Mouse (Mus musculus): ENCODE results near the gene Prkn. TPM values are rescaled to one million over a fixed set of nuclear protein-coding genes. Genes with fewer than 3 reads are reported as not detected.

The Prkn gene
- total and polyA plus RNA-seq, 3 experiments: 0.86 to 5.7 (median 2.3) TPM

DNA sequence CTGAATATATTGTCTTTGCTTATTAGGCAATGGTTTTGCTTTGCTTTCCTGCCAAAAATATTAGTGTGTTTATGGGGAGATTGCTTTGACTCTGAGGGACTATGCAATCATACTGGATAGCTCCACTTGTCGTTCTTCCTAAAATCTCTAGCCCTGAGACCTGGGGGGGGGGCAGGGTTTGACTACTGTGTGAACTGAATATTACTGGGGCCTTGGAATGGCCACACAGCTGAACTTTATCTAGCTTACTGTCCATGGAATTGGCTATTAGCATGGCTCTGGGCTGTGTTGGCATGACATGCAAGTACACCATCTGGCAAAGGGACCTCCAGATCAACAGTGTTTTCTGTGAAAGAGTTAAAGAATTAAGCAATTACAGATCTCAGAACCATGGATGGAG lies 395.1 kb downstream of the Prkn start:
- no peak for ATAC-seq (ENCODE audit: extremely low read depth, insufficient number of reproducible peaks, low FRiP score, poor library complexity, severe bottlenecking)

DNA sequence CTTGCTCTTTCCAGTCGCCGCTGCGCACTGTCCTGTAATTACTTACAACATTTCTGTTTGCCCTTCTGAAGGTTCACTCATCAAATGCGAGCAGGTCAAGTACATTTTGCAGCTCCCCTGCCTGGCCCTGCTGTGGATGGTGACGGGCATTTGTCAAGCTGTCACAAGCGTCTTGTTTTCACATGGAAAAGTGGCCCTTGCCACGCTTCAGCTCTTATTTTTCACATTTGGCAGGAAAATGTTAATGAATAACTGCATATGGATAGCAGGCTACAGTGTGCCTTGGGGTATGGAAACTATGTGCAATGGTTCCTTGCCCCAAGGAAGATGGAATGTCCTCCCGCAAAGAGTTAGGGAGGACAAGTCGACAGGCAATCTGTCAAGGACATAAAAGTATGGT lies 404.9 kb downstream of the Prkn start:
- no peak for DNase-seq (ENCODE audit: low spot score)
- Histone ChIP-seq H3K27me3 (ENCODE audit: insufficient read depth, low read length) (no peaks in the 10 kb centered on the region; the same call in 1 of the 2 replicates), H3K4me1 (ENCODE audit: insufficient read depth, low read depth, low read length) (no peaks in the 10 kb centered on the region), H3K9me3 (replicated peaks) (no peaks in the 10 kb centered on the region), H3K36me3 (replicated peaks) (no peaks in the 10 kb centered on the region), H3K4me3 (ENCODE audit: low read depth, low read length) (no peak overlapping the region)
- TF ChIP-seq POLR2AphosphoS5 (IDR thresholded peaks at IDR 0.05; ENCODE audit: insufficient replicate concordance, low read depth, low read length): no peak
- no peak for TF ChIP-seq TAL1 (conservative IDR thresholded peaks at IDR 0.05; ENCODE audit: low read depth, low read length)
- no peak for TF ChIP-seq CTCF (IDR thresholded peaks at IDR 0.05; ENCODE audit: low read depth, low read length)
- TF ChIP-seq GATA2 (IDR thresholded peaks at IDR 0.05; ENCODE audit: borderline replicate concordance, low read depth, low read length): no peak
- no peak for TF ChIP-seq GATA1 (IDR thresholded peaks at IDR 0.05; ENCODE audit: borderline replicate concordance, low read length)
- no peak for ATAC-seq (ENCODE audit: extremely low read depth, insufficient number of reproducible peaks, low FRiP score, poor library complexity, severe bottlenecking)

More for the DNA sequence above, 395.1 kb downstream of the Prkn start:
- Histone ChIP-seq H3K4me1 (ENCODE audit: insufficient read depth, low read depth, low read length) (no peaks in the 10 kb centered on the region), H3K27me3 (ENCODE audit: insufficient read depth, low read length) (peaks cover 3% of the 10 kb centered on the region; the same call in 1 of the 2 replicates), H3K9me3 (replicated peaks) (no peaks in the 10 kb centered on the region), H3K36me3 (replicated peaks) (no peaks in the 10 kb centered on the region), H3K4me3 (ENCODE audit: low read depth, low read length) (no peak overlapping the region)
- no peak for DNase-seq (ENCODE audit: low spot score)
- TF ChIP-seq POLR2AphosphoS5 (IDR thresholded peaks at IDR 0.05; ENCODE audit: insufficient replicate concordance, low read depth, low read length) (no peak), TAL1 (conservative IDR thresholded peaks at IDR 0.05; ENCODE audit: low read depth, low read length) (no peak), CTCF (IDR thresholded peaks at IDR 0.05; ENCODE audit: low read depth, low read length) (no peak), GATA1 (IDR thresholded peaks at IDR 0.05; ENCODE audit: borderline replicate concordance, low read length) (no peak), GATA2 (IDR thresholded peaks at IDR 0.05; ENCODE audit: borderline replicate concordance, low read depth, low read length) (no peak)

DNA sequence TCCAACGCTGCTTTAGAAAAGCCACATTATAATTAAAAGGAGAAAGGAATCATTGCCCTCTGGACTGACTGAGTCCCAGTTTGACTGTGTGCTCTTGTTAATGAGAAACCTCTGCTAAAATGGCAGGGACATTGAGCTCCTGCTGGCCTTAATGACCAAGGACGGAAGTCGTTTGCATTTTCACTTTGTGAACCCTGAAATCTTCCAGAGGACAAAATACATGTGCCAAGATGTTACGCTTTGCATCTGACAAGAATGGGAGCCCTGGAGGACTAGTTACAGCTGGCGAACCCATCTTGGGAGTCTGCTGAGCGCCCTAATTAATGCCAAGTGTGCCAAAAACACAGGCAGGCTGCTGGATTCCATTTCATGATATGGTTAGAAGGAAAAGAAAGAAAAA lies 409.0 kb downstream of the Prkn start:
- Histone ChIP-seq H3K36me3 (replicated peaks) (no peaks in the 10 kb centered on the region), H3K4me1 (ENCODE audit: insufficient read depth, low read depth, low read length) (no peaks in the 10 kb centered on the region), H3K4me3 (ENCODE audit: low read depth, low read length) (no peak overlapping the region), H3K9me3 (replicated peaks) (no peaks in the 10 kb centered on the region), H3K27me3 (ENCODE audit: insufficient read depth, low read length) (no peaks in the 10 kb centered on the region; the same call in 1 of the 2 replicates)
- ATAC-seq (ENCODE audit: extremely low read depth, insufficient number of reproducible peaks, low FRiP score, poor library complexity, severe bottlenecking) (no peak), DNase-seq (ENCODE audit: low spot score) (no peak)
- no peak for TF ChIP-seq POLR2AphosphoS5 (IDR thresholded peaks at IDR 0.05; ENCODE audit: insufficient replicate concordance, low read depth, low read length)
- TF ChIP-seq CTCF (IDR thresholded peaks at IDR 0.05; ENCODE audit: low read depth, low read length): no peak
- TF ChIP-seq TAL1 (conservative IDR thresholded peaks at IDR 0.05; ENCODE audit: low read depth, low read length): no peak
- no peak for TF ChIP-seq GATA2 (IDR thresholded peaks at IDR 0.05; ENCODE audit: borderline replicate concordance, low read depth, low read length)
- no peak for TF ChIP-seq GATA1 (IDR thresholded peaks at IDR 0.05; ENCODE audit: borderline replicate concordance, low read length)

DNA sequence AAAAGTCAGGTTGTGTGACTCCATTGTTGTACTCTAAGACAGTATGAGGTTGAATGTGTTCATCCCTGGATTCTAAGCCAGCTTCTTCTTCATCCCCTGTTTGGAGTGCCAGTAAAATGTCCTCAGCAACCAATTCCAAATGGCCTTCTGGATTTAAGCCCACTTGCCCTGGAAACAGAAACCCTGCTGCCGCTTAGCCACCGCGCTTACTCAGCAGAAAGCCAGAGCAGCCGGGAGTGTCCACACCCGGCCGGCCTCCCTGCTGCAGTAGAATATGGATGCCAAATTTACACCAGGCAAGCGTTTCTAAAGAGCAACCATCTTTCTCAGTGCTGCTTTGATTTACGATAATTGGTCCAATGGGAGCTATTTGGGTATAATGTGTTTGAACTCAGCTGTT lies 420.5 kb downstream of the Prkn start:
- no peaks in the 10 kb centered on the region for H3K4me1 ChIP-seq (ENCODE audit: insufficient read depth, low read depth, low read length)
- TF ChIP-seq CTCF (IDR thresholded peaks at IDR 0.05; ENCODE audit: low read depth, low read length) (no peak), POLR2AphosphoS5 (IDR thresholded peaks at IDR 0.05; ENCODE audit: insufficient replicate concordance, low read depth, low read length) (no peak), GATA1 (IDR thresholded peaks at IDR 0.05; ENCODE audit: borderline replicate concordance, low read length) (no peak), TAL1 (conservative IDR thresholded peaks at IDR 0.05; ENCODE audit: low read depth, low read length) (no peak), GATA2 (IDR thresholded peaks at IDR 0.05; ENCODE audit: borderline replicate concordance, low read depth, low read length) (no peak)
- ATAC-seq (ENCODE audit: extremely low read depth, insufficient number of reproducible peaks, low FRiP score, poor library complexity, severe bottlenecking) (no peak), DNase-seq (ENCODE audit: low spot score) (no peak)
- H3K9me3 ChIP-seq (replicated peaks): no peaks in the 10 kb centered on the region
- H3K4me3 ChIP-seq (ENCODE audit: low read depth, low read length): no peak overlapping the region
- H3K36me3 ChIP-seq (replicated peaks): no peaks in the 10 kb centered on the region
- no peaks in the 10 kb centered on the region for H3K27me3 ChIP-seq (ENCODE audit: insufficient read depth, low read length)

DNA sequence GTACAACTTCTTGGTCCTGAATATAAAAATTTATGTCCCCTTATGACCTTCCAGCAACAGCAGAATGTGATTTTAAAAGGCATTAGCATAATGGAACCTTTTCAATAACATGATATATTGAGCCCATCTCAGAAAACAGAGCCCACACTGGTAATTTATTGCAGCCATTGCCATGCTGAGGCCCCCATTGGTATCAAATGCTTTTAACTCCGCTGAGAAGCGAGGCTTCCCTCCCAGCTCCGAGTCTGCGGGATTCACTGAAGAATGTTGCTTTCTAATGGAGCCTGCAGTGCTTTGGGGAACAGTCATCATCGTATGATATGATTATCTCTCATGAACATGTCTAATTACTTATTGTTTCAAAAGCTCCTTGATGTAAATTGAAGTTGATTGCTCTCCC lies 421.5 kb downstream of the Prkn start:
- no peak for DNase-seq (ENCODE audit: low spot score)
- TF ChIP-seq CTCF (IDR thresholded peaks at IDR 0.05; ENCODE audit: low read depth, low read length): no peak
- TF ChIP-seq GATA1 (IDR thresholded peaks at IDR 0.05; ENCODE audit: borderline replicate concordance, low read length): no peak
- no peak for TF ChIP-seq POLR2AphosphoS5 (IDR thresholded peaks at IDR 0.05; ENCODE audit: insufficient replicate concordance, low read depth, low read length)
- TF ChIP-seq GATA2 (IDR thresholded peaks at IDR 0.05; ENCODE audit: borderline replicate concordance, low read depth, low read length): no peak
- TF ChIP-seq TAL1 (conservative IDR thresholded peaks at IDR 0.05; ENCODE audit: low read depth, low read length): no peak
- no peaks in the 10 kb centered on the region for H3K27me3 ChIP-seq (ENCODE audit: insufficient read depth, low read length)
- no peaks in the 10 kb centered on the region for H3K4me1 ChIP-seq (ENCODE audit: insufficient read depth, low read depth, low read length)
- no peak overlapping the region for H3K4me3 ChIP-seq (ENCODE audit: low read depth, low read length)
- ATAC-seq (ENCODE audit: extremely low read depth, insufficient number of reproducible peaks, low FRiP score, poor library complexity, severe bottlenecking): no peak
- H3K9me3 ChIP-seq (replicated peaks): no peaks in the 10 kb centered on the region
- no peaks in the 10 kb centered on the region for H3K36me3 ChIP-seq (replicated peaks)

DNA sequence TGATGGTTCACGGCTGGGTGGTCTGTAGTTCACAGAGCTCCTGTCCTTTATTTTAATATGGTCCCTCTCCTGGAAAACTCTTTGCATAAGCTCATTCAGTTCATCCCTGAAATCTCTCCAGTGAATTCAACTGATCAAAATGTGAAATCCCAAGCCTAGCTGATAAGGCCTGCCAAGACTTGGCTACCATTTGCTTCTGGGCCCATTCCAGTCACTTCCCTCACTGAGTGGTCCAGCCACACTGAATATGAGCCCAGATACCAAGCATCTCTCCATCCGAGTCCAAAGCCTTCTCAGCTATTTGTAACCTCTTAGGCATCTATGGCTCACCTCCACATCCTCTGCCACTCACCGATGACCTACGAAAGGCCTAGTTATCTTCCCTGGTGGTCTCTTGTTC lies 427.8 kb downstream of the Prkn start:
- Histone ChIP-seq H3K4me3 (ENCODE audit: low read depth, low read length) (no peak overlapping the region), H3K9me3 (replicated peaks) (no peaks in the 10 kb centered on the region), H3K27me3 (ENCODE audit: insufficient read depth, low read length) (peaks cover 3% of the 10 kb centered on the region; the same call in 1 of the 2 replicates), H3K36me3 (replicated peaks) (no peaks in the 10 kb centered on the region), H3K4me1 (ENCODE audit: insufficient read depth, low read depth, low read length) (no peaks in the 10 kb centered on the region)
- TF ChIP-seq GATA1 (IDR thresholded peaks at IDR 0.05; ENCODE audit: borderline replicate concordance, low read length) (no peak), CTCF (IDR thresholded peaks at IDR 0.05; ENCODE audit: low read depth, low read length) (no peak), TAL1 (conservative IDR thresholded peaks at IDR 0.05; ENCODE audit: low read depth, low read length) (no peak), GATA2 (IDR thresholded peaks at IDR 0.05; ENCODE audit: borderline replicate concordance, low read depth, low read length) (no peak), POLR2AphosphoS5 (IDR thresholded peaks at IDR 0.05; ENCODE audit: insufficient replicate concordance, low read depth, low read length) (no peak)
- ATAC-seq (ENCODE audit: extremely low read depth, insufficient number of reproducible peaks, low FRiP score, poor library complexity, severe bottlenecking) (no peak), DNase-seq (ENCODE audit: low spot score) (no peak)

Measured in G1E (cell line).